In genomic region chr9:66703002-66703401, GRCm38 (mm10) we compare ENCODE assay signal across 29 mouse cellular contexts. TPM values are rescaled to one million over a fixed set of nuclear protein-coding genes. Genes with fewer than 3 reads are reported as not detected.
A peak's percentile ranks its signal among the peaks of the same experiment; 100 is the strongest.
DNase-seq lines count a peak whose midpoint lies in the region; ATAC-seq and TF ChIP-seq lines count a peak whose summit lies in the region.
"Had no signal": no experiment of that assay in that cellular context is flagged by ENCODE, and none has a peak within 500 bp of the region (broad histone marks: within the 10 kb centered on the region; RNA-seq: fewer than 3 reads in every experiment).

No protein-coding gene starts in this region.

- TF ChIP-seq POLR2A in cerebellum, adult 2 months (IDR thresholded peaks at IDR 0.05; ENCODE audit: borderline replicate concordance, insufficient read depth, low read length): no peak

- H3K4me2 ChIP-seq in forebrain, embryonic 11.5 days (ENCODE audit: low read depth, low read length, severe bottlenecking): no peak overlapping the region
- H3K4me2 ChIP-seq in kidney, embryonic 16.5 days (replicated peaks; ENCODE audit: low read depth, low read length): no peak overlapping the region
- H3K4me2 ChIP-seq: embryonic facial prominence, embryonic 13.5 days; heart, embryonic 13.5 days; hindbrain, embryonic 12.5 days; limb, embryonic 12.5 days; liver, embryonic 11.5 days; neural tube, embryonic 15.5 days had no signal

- 85% methylated on average over 4 of the region's 4 CpGs for WGBS in forebrain, embryonic 10.5 days
- WGBS in forebrain, embryonic 11.5 days: 85% methylated on average over 4 of the region's 4 CpGs
- 76% methylated on average over 4 of the region's 4 CpGs for WGBS in kidney, embryonic 16.5 days
- 30% methylated on average over 4 of the region's 4 CpGs for WGBS in cerebellum, adult 2 months

- no peaks in the 10 kb centered on the region for H3K27me3 ChIP-seq in forebrain, embryonic 10.5 days (ENCODE audit: poor library complexity, severe bottlenecking)
- H3K27me3 ChIP-seq in forebrain, embryonic 11.5 days (ENCODE audit: control insufficient read depth, insufficient read depth, low read length): no peaks in the 10 kb centered on the region
- no peaks in the 10 kb centered on the region for H3K27me3 ChIP-seq in kidney, embryonic 16.5 days (ENCODE audit: insufficient read depth, low read length)
- H3K27me3 ChIP-seq in cerebellum, adult 2 months (ENCODE audit: control insufficient read depth, insufficient read depth, low read length): no peaks in the 10 kb centered on the region
- H3K27me3 ChIP-seq: embryonic facial prominence, embryonic 13.5 days; heart, embryonic 13.5 days; hindbrain, embryonic 12.5 days; limb, embryonic 12.5 days; neural tube, embryonic 15.5 days had no signal

- H3K4me1 ChIP-seq in forebrain, embryonic 10.5 days: peaks cover 10% of the 10 kb centered on the region
- no peaks in the 10 kb centered on the region for H3K4me1 ChIP-seq in forebrain, embryonic 11.5 days (replicated peaks; ENCODE audit: control insufficient read depth, insufficient read depth, low read length)
- H3K4me1 ChIP-seq in kidney, embryonic 16.5 days (ENCODE audit: insufficient read depth, low read length): peaks cover 9% of the 10 kb centered on the region
- peaks cover 4% of the 10 kb centered on the region; the same call in 1 of the 2 replicates for H3K4me1 ChIP-seq in cerebellum, adult 2 months (ENCODE audit: control insufficient read depth, insufficient read depth, low read length)

- H3K9ac ChIP-seq in forebrain, embryonic 11.5 days (ENCODE audit: low read length): no peak overlapping the region
- H3K9ac ChIP-seq in kidney, embryonic 16.5 days (replicated peaks; ENCODE audit: low read length): no peak overlapping the region
- H3K9ac ChIP-seq: embryonic facial prominence, embryonic 13.5 days; heart, embryonic 13.5 days; hindbrain, embryonic 12.5 days; limb, embryonic 12.5 days; liver, postnatal 0 days; neural tube, embryonic 15.5 days had no signal

- H3K4me3 ChIP-seq in forebrain, embryonic 10.5 days: no peak overlapping the region
- H3K4me3 ChIP-seq in forebrain, embryonic 11.5 days (ENCODE audit: low read depth, low read length): no peak overlapping the region
- H3K4me3 ChIP-seq in kidney, embryonic 16.5 days (ENCODE audit: low read length): no peak overlapping the region
- H3K4me3 ChIP-seq in cerebellum, adult 2 months (replicated peaks; ENCODE audit: insufficient read depth, low read depth, low read length): no peak overlapping the region
- H3K4me3 ChIP-seq: embryonic facial prominence, embryonic 13.5 days; erythroblast, embryonic 14.5 days; heart, adult 2 months; heart, embryonic 13.5 days; hindbrain, embryonic 12.5 days; layer of hippocampus, adult 2 months; limb, embryonic 12.5 days; neural tube, embryonic 15.5 days had no signal

- TF ChIP-seq CTCF in cerebellum, adult 2 months (IDR thresholded peaks at IDR 0.05; ENCODE audit: borderline replicate concordance, insufficient read depth, low read depth, low read length): no peak

- ATAC-seq in forebrain, embryonic 11.5 days (replicated peaks; ENCODE audit: low FRiP score): no peak
- ATAC-seq in kidney, embryonic 16.5 days (ENCODE audit: low FRiP score, low TSS enrichment): no peak
- ATAC-seq: CD4-positive, CD25-positive, alpha-beta regulatory T cell, adult 4 months; forebrain, embryonic 14.5 days; liver, postnatal 0 days; lung, postnatal 0 days had no signal

- H3K9me3 ChIP-seq in forebrain, embryonic 10.5 days: no peaks in the 10 kb centered on the region
- no peaks in the 10 kb centered on the region for H3K9me3 ChIP-seq in forebrain, embryonic 11.5 days (ENCODE audit: control insufficient read depth, low read length)
- no peaks in the 10 kb centered on the region for H3K9me3 ChIP-seq in kidney, embryonic 16.5 days (ENCODE audit: low read length)
- H3K9me3 ChIP-seq: embryonic facial prominence, embryonic 13.5 days; heart, embryonic 13.5 days; hindbrain, embryonic 12.5 days; limb, embryonic 12.5 days; neural tube, embryonic 15.5 days had no signal

- no peaks in the 10 kb centered on the region for H3K36me3 ChIP-seq in forebrain, embryonic 10.5 days (replicated peaks)
- no peaks in the 10 kb centered on the region for H3K36me3 ChIP-seq in forebrain, embryonic 11.5 days (ENCODE audit: control insufficient read depth, insufficient read depth, low read length)
- no peaks in the 10 kb centered on the region for H3K36me3 ChIP-seq in kidney, embryonic 16.5 days (ENCODE audit: insufficient read depth, low read length)
- H3K36me3 ChIP-seq: embryonic facial prominence, embryonic 13.5 days; heart, embryonic 13.5 days; hindbrain, embryonic 12.5 days; limb, embryonic 12.5 days; neural tube, embryonic 15.5 days had no signal

- H3K27ac ChIP-seq in forebrain, embryonic 10.5 days: 0 out of 2 replicates have a peak overlapping the region, but pooled peaks have one; percentile 41
- no peak overlapping the region for H3K27ac ChIP-seq in forebrain, embryonic 11.5 days (ENCODE audit: low read depth, low read length)
- H3K27ac ChIP-seq in kidney, embryonic 16.5 days (ENCODE audit: low read length): no peak overlapping the region
- no peak overlapping the region for H3K27ac ChIP-seq in cerebellum, adult 2 months (ENCODE audit: insufficient read depth, low read length)
- H3K27ac ChIP-seq: embryonic facial prominence, embryonic 13.5 days; heart, adult 2 months; heart, embryonic 13.5 days; hindbrain, embryonic 12.5 days; layer of hippocampus, adult 2 months; limb, embryonic 12.5 days; macrophage; neural tube, embryonic 15.5 days; stomach, postnatal 0 days had no signal

- no peak for DNase-seq in forebrain, embryonic 10.5 days (ENCODE audit: extremely low spot score, low spot score)
- DNase-seq in forebrain, embryonic 11.5 days (ENCODE audit: low spot score): no peak
- peak; percentile 41 for DNase-seq in kidney, postnatal 14 days
- peak; percentile 69 to 77 for DNase-seq in cerebellum, adult 2 months
- peak; percentile 55 to 67 for DNase-seq in cerebellum, postnatal 36 days
- DNase-seq in urinary bladder, adult 2 months (ENCODE audit: low spot score): no peak
- DNase-seq: adrenal gland, postnatal 25 days; embryo, embryonic 11 days; gastrocnemius, postnatal 25 days; heart, adult 2 months; heart, postnatal 14 days; kidney, adult 18-20 months; liver, postnatal 0 days; thymus, adult 2 months; thymus, postnatal 4 days had no signal

RNA-seq across cellular contexts. Expression of gene Car12, which starts 10.5 kb away (rescaled TPM):
- 6.8 and 7.4 TPM in 2 replicates for polyA plus RNA-seq in forebrain, embryonic 10.5 days (2016; fragmentation: Nextera tagmentation; extraction: Ambion mirVana)
- 0.71 and 1.1 TPM in 2 replicates for polyA plus RNA-seq in forebrain, embryonic 11.5 days (2014; fragmentation: Nextera tagmentation; extraction: Ambion mirVana)
- 27.7 and 30.7 TPM in 2 replicates for polyA plus RNA-seq in kidney, embryonic 16.5 days (2015; fragmentation: Nextera tagmentation; extraction: Ambion mirVana)
- polyA plus RNA-seq in cerebellum, adult 2 months (2012; rRNA removed): 3.4 and 8.4 TPM in 2 replicates
- polyA plus RNA-seq in urinary bladder, adult 2 months (2012; rRNA removed): 1.0 TPM in 2 replicates
- polyA plus RNA-seq: erythroblast, embryonic 14.5 days; heart, adult 2 months had no signal

Comparison
In these comparisons a context has a peak if more than half of its experiments do, and no peak if none do; other contexts are left out.
1. DNase-seq: peak in kidney, postnatal 14 days (single experiment), cerebellum, adult 2 months (2 of 2) and cerebellum, postnatal 36 days (2 of 2); none in forebrain, embryonic 10.5 days (single experiment), forebrain, embryonic 11.5 days (single experiment) and urinary bladder, adult 2 months (single experiment).